Mouse (Mus musculus) liver, postnatal 0 days (tissue): Measurements from ENCODE around the gene Nfatc2. TPM values are rescaled to one million over a fixed set of nuclear protein-coding genes. Genes with fewer than 3 reads are reported as not detected.

Experiments used
- ATAC-seq: fragments of 200-750 bp; cut with Nextera tagmentation; 2 replicates; pipeline ENCODE4 v1.8.0; 2017; ENCODE audit warnings: mild to moderate bottlenecking, moderate library complexity
- DNase-seq: peaks from one replicate; pipeline ENCODE4 v3.0.0-alpha.2; 2016
- H3K27ac ChIP-seq: fragments of 300-500 bp; sonication (generic); 2 replicates; pipeline ENCODE4 v1.5.1; 2014; ENCODE audit warnings: antibody characterized with exemption, moderate library complexity, mild to moderate bottlenecking, low read depth
- H3K27me3 ChIP-seq: fragments of 300-500 bp; sonication (generic); 2 replicates; pipeline ENCODE4 v1.6.1; 2014; ENCODE audit warnings: low read length, control low read depth, mixed read lengths; ENCODE audit not compliant: insufficient read depth
- H3K36me3 ChIP-seq: fragments of 300-500 bp; sonication (generic); replicated peaks from 2 replicates; pipeline ENCODE4 v1.6.1; 2014; ENCODE audit warnings: mild to moderate bottlenecking, control low read depth, low read length, moderate library complexity, mixed read lengths; ENCODE audit not compliant: insufficient read depth
- H3K4me1 ChIP-seq: fragments of 300-500 bp; sonication (generic); 2 replicates; pipeline ENCODE4 v1.6.1; 2014; ENCODE audit warnings: antibody characterized with exemption, mild to moderate bottlenecking, control low read depth; ENCODE audit not compliant: insufficient read depth
- H3K4me2 ChIP-seq: fragments of 300-500 bp; sonication (generic); 2 replicates; pipeline ENCODE4 v1.6.1; 2014; ENCODE audit warnings: low read depth, mild to moderate bottlenecking, low read length, moderate library complexity, mixed read lengths
- H3K4me3 ChIP-seq: fragments of 300-500 bp; sonication (generic); 2 replicates; pipeline ENCODE4 v1.5.1; 2014; ENCODE audit warnings: low read depth, low read length
- H3K9ac ChIP-seq: fragments of 300-500 bp; sonication (generic); replicated peaks from 2 replicates; pipeline ENCODE4 v1.6.1; 2014; ENCODE audit warnings: mild to moderate bottlenecking, moderate library complexity
- H3K9me3 ChIP-seq: fragments of 300-500 bp; sonication (generic); 2 replicates; pipeline ENCODE4 v1.6.1; 2016; ENCODE audit warnings: mild to moderate bottlenecking, control low read depth, low read length, mixed read lengths
- CTCF ChIP-seq: sonication (generic); IDR thresholded peaks from 2 replicates; pipeline ENCODE4 v1.5.1; 2016; ENCODE audit warnings: antibody characterized with exemption, low read depth
- EP300 ChIP-seq: IDR thresholded peaks from 2 replicates; pipeline ENCODE4 v1.6.1; 2016; ENCODE audit warnings: antibody characterized with exemption, low read depth, mild to moderate bottlenecking
- WGBS: fragments of 180-500 bp; shearing (Covaris S2); extraction: QIAGEN DNeasy Blood & Tissue Kit; methylation state at CpG from one replicate; pipeline ENCODE4 v1.1.7; 2014; ENCODE audit not compliant: insufficient replicate concordance; 5-methylcytosine and 5-hydroxymethylcytosine counted together
- polyA plus RNA-seq: library from polyadenylated mRNA; unstranded; fragments of >200 nt; fragmentation: Nextera tagmentation; extraction: Ambion mirVana; gene quantifications from 2 replicates; pipeline ENCODE4 v1.2.1, GENCODE M21; 2015

Nfatc2 gene
- polyA plus RNA-seq, 1 experiment from 2014 or later: 0.18 TPM

DNA sequence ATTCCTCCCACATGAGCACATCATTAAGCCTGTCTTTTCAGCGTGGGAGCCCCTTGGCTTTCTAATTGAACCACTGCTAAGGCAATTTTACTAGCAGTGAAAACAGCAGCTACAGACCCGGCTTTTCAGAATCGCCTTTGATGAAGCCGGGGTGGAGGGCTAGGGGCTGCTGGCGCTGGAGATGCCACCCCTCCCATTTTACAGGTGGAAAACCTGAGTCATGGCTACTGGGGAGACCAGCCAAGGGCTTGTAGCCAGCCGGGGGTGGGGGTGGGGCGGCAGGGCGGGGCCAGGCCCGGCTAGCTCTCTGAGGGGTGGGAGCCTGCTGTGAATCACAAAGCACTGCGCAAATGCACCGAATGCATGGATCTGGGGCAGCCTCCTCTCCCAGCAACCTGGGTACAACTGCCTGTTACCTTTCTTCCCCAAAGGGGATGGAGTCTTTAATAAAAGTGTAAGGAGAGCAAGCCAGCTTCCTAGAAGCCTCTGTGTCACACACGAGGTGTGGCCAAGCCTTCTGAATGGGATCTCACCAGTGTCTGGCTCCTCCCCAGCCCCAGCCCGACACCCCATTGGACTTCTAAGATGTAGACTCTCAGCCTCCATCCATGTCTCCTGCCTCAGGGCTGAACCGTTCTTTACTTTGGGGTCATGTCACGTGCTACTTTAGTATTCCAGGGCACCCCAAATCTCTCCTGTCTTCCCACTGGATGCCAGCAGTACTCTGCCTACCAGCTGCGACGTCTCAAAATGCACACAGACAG, 75.9 kb downstream of the Nfatc2 start:
- Histone ChIP-seq H3K4me2 (peak overlapping the region; percentile 28), H3K27ac (no peak overlapping the region), H3K4me1 (peaks cover 8% of the 10 kb centered on the region), H3K4me3 (no peak overlapping the region), H3K9ac (no peak overlapping the region), H3K36me3 (no peaks in the 10 kb centered on the region), H3K9me3 (no peaks in the 10 kb centered on the region), H3K27me3 (peaks cover 7% of the 10 kb centered on the region; the same call in 1 of the 2 replicates)
- DNase-seq (no peak), ATAC-seq (no peak)
- TF ChIP-seq EP300 (no peak), CTCF (no peak)
- WGBS: 27% methylated on average over 13 of the region's 17 CpGs

DNA sequence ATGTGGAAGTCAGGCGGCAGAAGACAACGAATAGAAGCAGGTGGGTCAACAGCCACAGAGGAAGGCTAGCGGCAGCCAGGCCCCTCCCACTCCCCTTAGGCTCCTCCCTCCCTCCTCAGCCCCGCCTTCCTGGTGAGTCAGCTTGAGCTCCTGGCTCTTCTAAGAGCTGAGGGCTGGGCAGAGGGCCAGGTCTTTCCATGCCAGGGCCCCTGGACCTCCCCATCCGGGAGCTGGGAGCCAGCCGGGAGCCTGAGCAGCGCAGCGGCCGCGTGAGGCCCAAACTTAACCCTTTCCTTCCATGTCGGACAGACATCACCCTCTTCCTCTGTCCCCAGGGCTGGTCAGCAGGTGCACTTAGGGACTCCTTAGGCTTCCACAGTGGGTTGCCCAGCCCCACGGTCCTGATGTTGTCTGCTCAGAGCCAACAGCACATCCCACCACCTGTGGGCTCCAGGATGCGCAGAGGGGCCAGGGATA, 76.5 kb downstream of the Nfatc2 start:
- Histone ChIP-seq H3K36me3 (no peaks in the 10 kb centered on the region), H3K4me3 (no peak overlapping the region), H3K27me3 (peaks cover 7% of the 10 kb centered on the region; the same call in 1 of the 2 replicates), H3K9me3 (no peaks in the 10 kb centered on the region), H3K9ac (no peak overlapping the region), H3K4me1 (peaks cover 8% of the 10 kb centered on the region), H3K27ac (no peak overlapping the region), H3K4me2 (peak overlapping the region; percentile 42)
- ATAC-seq (peak; percentile 95), DNase-seq (peak; percentile 88)
- TF ChIP-seq CTCF (no peak), EP300 (no peak)
- 4% methylated on average over 13 of the region's 13 CpGs for WGBS

DNA sequence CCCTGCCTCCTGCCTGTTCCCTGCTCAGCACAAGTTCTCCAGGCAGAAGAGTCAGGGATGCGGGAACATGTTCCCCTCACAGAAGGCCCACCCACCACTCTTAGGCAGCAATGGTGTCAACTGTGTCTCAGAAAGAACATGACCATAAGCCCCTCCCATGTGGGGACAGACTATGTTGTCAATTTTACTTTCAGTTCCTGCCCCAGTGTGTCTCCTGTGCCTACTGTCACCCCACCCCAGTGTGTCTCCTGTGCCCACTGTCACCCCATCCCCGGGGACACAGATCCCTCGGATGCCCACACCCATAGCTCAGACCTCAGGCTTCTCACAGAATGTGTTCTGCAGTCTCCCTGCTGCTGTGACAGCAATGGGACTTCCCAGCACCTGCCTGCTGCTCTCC, 79.2 kb downstream of the Nfatc2 start:
- Histone ChIP-seq H3K4me3 (no peak overlapping the region), H3K36me3 (no peaks in the 10 kb centered on the region), H3K27ac (no peak overlapping the region), H3K4me1 (peaks cover 8% of the 10 kb centered on the region), H3K9me3 (no peaks in the 10 kb centered on the region), H3K4me2 (no peak overlapping the region), H3K9ac (no peak overlapping the region), H3K27me3 (peaks cover 7% of the 10 kb centered on the region; the same call in 1 of the 2 replicates)
- WGBS: 65% methylated on average over 3 of the region's 3 CpGs
- ATAC-seq (no peak), DNase-seq (no peak)
- TF ChIP-seq EP300 (no peak), CTCF (no peak)

DNA sequence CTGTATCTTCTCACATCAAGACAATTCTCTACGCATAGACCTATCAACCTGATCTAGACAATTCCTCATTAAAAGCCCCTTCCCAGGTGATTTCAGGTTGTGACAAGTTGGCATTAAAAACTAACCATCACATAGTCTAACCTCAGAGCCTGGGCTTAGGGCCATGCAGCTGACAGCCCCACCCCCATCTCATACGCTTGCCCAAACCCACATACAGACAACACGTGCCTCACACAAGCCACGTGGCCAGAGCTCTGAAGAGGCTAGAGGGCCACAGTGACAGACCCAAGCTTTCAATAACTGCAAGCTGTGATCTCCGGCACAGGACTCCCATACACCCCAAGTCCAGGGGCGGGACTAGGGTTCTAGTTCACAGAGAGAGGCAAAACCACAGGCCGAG, 80.7 kb downstream of the Nfatc2 start:
- TF ChIP-seq EP300 (no peak), CTCF (no peak)
- H3K4me3 ChIP-seq: no peak overlapping the region
- peaks cover 8% of the 10 kb centered on the region for H3K4me1 ChIP-seq
- H3K36me3 ChIP-seq: no peaks in the 10 kb centered on the region
- no peak for ATAC-seq
- DNase-seq: no peak
- no peak overlapping the region for H3K4me2 ChIP-seq
- peaks cover 5% of the 10 kb centered on the region; the same call in 1 of the 2 replicates for H3K27me3 ChIP-seq
- H3K9ac ChIP-seq: no peak overlapping the region
- WGBS: 75% methylated on average over 7 of the region's 7 CpGs
- H3K27ac ChIP-seq: no peak overlapping the region
- H3K9me3 ChIP-seq: no peaks in the 10 kb centered on the region

DNA sequence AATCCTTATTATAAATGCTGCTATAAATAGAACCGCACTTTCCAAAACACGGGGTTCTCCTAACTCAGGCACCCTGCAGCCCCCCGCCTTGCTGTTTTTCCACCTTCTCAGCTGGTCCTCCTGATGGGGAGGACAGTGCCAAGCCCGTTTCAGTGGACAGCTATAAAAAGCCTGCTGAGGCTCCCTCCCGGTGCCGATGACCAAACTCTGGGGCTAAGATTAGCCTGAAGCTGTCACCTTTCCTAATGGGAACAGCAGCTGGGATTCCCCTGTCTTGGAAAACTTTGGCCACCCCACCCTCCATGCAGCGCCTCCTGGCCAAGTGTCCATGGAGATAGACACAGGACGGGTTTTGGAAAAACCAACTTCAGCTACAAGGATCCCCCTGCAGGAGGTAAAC, 81.9 kb downstream of the Nfatc2 start:
- no peaks in the 10 kb centered on the region for H3K36me3 ChIP-seq
- H3K9me3 ChIP-seq: no peaks in the 10 kb centered on the region
- H3K27ac ChIP-seq: no peak overlapping the region
- H3K9ac ChIP-seq: no peak overlapping the region
- 83% methylated on average over 8 of the region's 8 CpGs for WGBS
- ATAC-seq: no peak
- H3K4me2 ChIP-seq: no peak overlapping the region
- no peaks in the 10 kb centered on the region for H3K4me1 ChIP-seq
- no peak overlapping the region for H3K4me3 ChIP-seq
- no peak for TF ChIP-seq EP300
- TF ChIP-seq CTCF: no peak
- no peak for DNase-seq
- no peaks in the 10 kb centered on the region for H3K27me3 ChIP-seq

DNA sequence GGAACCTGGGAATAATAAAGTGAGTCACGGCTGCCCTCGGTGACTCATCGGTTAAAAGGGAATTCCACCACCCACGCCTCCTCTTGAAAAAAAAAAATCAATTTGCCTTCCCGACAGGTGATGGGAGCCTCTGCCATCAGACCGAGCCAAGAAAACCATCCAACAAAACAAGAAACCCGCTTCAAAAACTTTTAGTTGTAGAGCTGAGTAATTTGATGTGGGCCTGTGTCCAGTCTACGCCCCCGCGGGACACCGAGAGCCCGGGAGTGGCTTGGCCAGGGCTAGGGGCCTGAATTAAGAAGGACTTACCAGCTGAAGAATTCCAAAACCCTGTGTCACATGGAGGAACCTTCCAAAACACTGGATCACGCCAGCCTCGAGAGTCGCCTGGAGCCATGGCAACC, 83.2 kb downstream of the Nfatc2 start:
- no peak overlapping the region for H3K9ac ChIP-seq
- TF ChIP-seq EP300: no peak
- TF ChIP-seq CTCF: no peak
- DNase-seq: no peak
- H3K27me3 ChIP-seq: no peaks in the 10 kb centered on the region
- no peak overlapping the region for H3K4me3 ChIP-seq
- no peaks in the 10 kb centered on the region for H3K4me1 ChIP-seq
- no peaks in the 10 kb centered on the region for H3K9me3 ChIP-seq
- no peak; the same call in 1 of the 2 replicates for ATAC-seq
- no peak overlapping the region for H3K27ac ChIP-seq
- H3K36me3 ChIP-seq: no peaks in the 10 kb centered on the region
- no peak overlapping the region for H3K4me2 ChIP-seq
- WGBS: 73% methylated on average over 15 of the region's 15 CpGs
